Mouse (Mus musculus) limb, embryonic 15.5 days (tissue): ENCODE data around the gene Ldlrad3. TPM values are rescaled to one million over a fixed set of nuclear protein-coding genes. Genes with fewer than 3 reads are reported as not detected.

Experiments used
- ATAC-seq: fragments of 200-750 bp; cut with Nextera tagmentation; 2 replicates; pipeline ENCODE4 v1.8.0; 2017; ENCODE audit warnings: low read depth, moderate TSS enrichment; ENCODE audit not compliant: insufficient number of reproducible peaks, low FRiP score, low TSS enrichment
- H3K27ac ChIP-seq: fragments of 300-500 bp; sonication (generic); 2 replicates; pipeline ENCODE4 v1.5.1; 2015; ENCODE audit warnings: moderate library complexity, mild to moderate bottlenecking, inconsistent platforms
- H3K27me3 ChIP-seq: fragments of 300-500 bp; sonication (generic); 2 replicates; pipeline ENCODE4 v1.6.1; 2015; ENCODE audit warnings: inconsistent platforms
- H3K36me3 ChIP-seq: fragments of 300-500 bp; sonication (generic); 2 replicates; pipeline ENCODE4 v1.6.1; 2015; ENCODE audit warnings: inconsistent platforms
- H3K4me1 ChIP-seq: fragments of 300-500 bp; sonication (generic); 2 replicates; pipeline ENCODE4 v1.6.1; 2015; ENCODE audit warnings: inconsistent platforms
- H3K4me2 ChIP-seq: fragments of 300-500 bp; sonication (generic); 2 replicates; pipeline ENCODE4 v1.6.1; 2015; ENCODE audit warnings: mild to moderate bottlenecking, inconsistent platforms
- H3K4me3 ChIP-seq: fragments of 300-500 bp; sonication (generic); 2 replicates; pipeline ENCODE4 v1.5.1; 2015; ENCODE audit warnings: mild to moderate bottlenecking, inconsistent platforms
- H3K9ac ChIP-seq: fragments of 300-500 bp; sonication (generic); 2 replicates; pipeline ENCODE4 v1.6.1; 2015; ENCODE audit warnings: inconsistent platforms
- H3K9me3 ChIP-seq: fragments of 300-500 bp; sonication (generic); 2 replicates; pipeline ENCODE4 v1.6.1; 2016; ENCODE audit warnings: inconsistent platforms
- WGBS: fragments of 180-500 bp; shearing (Covaris S2); methylation state at CpG from one replicate; pipeline ENCODE4 v1.1.7; 2015; 5-methylcytosine and 5-hydroxymethylcytosine counted together
- polyA plus RNA-seq: library from polyadenylated mRNA; unstranded; fragments of >200 nt; fragmentation: Nextera tagmentation; extraction: Ambion mirVana; gene quantifications from 2 replicates; pipeline ENCODE4 v1.2.1, GENCODE M21; 2015

The Ldlrad3 gene
- polyA plus RNA-seq, 1 experiment from 2014 or later: 55.1 TPM

GRCm38 (mm10) chr2:102001661-102002060 lies 184.5 kb downstream of the Ldlrad3 start:
- Histone ChIP-seq H3K4me2 (no peak overlapping the region), H3K36me3 (no peaks in the 10 kb centered on the region)
- WGBS: 24% methylated on average over 1 of the region's 1 CpGs

GRCm38 (mm10) chr2:101998911-101999572 lies 187.1 kb downstream of the Ldlrad3 start:
- 41% methylated on average over 11 of the region's 11 CpGs for WGBS
- Histone ChIP-seq H3K36me3 (no peaks in the 10 kb centered on the region), H3K27me3 (no peaks in the 10 kb centered on the region), H3K9ac (no peak overlapping the region), H3K4me1 (peaks cover 35% of the 10 kb centered on the region), H3K4me2 (no peak overlapping the region), H3K9me3 (no peaks in the 10 kb centered on the region), H3K27ac (no peak overlapping the region), H3K4me3 (no peak overlapping the region)
- ATAC-seq: no peak

More at GRCm38 (mm10) chr2:102001661-102002060, 184.5 kb downstream of the Ldlrad3 start:
- no peak overlapping the region for H3K4me3 ChIP-seq
- H3K9ac ChIP-seq: no peak overlapping the region
- H3K9me3 ChIP-seq: no peaks in the 10 kb centered on the region
- ATAC-seq: no peak
- peaks cover 59% of the 10 kb centered on the region for H3K4me1 ChIP-seq
- no peak overlapping the region for H3K27ac ChIP-seq
- no peaks in the 10 kb centered on the region for H3K27me3 ChIP-seq

GRCm38 (mm10) chr2:101997013-101997412 lies 189.2 kb downstream of the Ldlrad3 start:
- H3K9me3 ChIP-seq: no peaks in the 10 kb centered on the region
- peaks cover 22% of the 10 kb centered on the region for H3K4me1 ChIP-seq
- H3K9ac ChIP-seq: no peak overlapping the region
- H3K27me3 ChIP-seq: no peaks in the 10 kb centered on the region
- H3K4me3 ChIP-seq: no peak overlapping the region
- no peaks in the 10 kb centered on the region for H3K36me3 ChIP-seq
- H3K27ac ChIP-seq: no peak overlapping the region
- ATAC-seq: no peak
- 46% methylated on average over 11 of the region's 11 CpGs for WGBS
- H3K4me2 ChIP-seq: no peak overlapping the region

- Histone ChIP-seq H3K9me3 (no peaks in the 10 kb centered on the region), H3K36me3 (no peaks in the 10 kb centered on the region), H3K27ac (no peak overlapping the region), H3K4me2 (no peak overlapping the region), H3K4me3 (no peak overlapping the region), H3K27me3 (no peaks in the 10 kb centered on the region), H3K4me1 (peaks cover 10% of the 10 kb centered on the region; the same call in 1 of the 2 replicates), H3K9ac (no peak overlapping the region)
- no peak for ATAC-seq
- WGBS: 76% methylated on average over 9 of the region's 9 CpGs
Measured at GRCm38 (mm10) chr2:101992574-101993310, 193.4 kb downstream of the Ldlrad3 start.

GRCm38 (mm10) chr2:101991726-101992125 lies 194.5 kb downstream of the Ldlrad3 start:
- Histone ChIP-seq H3K9me3 (no peaks in the 10 kb centered on the region), H3K9ac (no peak overlapping the region), H3K4me2 (no peak overlapping the region), H3K27ac (no peak overlapping the region), H3K4me3 (no peak overlapping the region), H3K27me3 (no peaks in the 10 kb centered on the region), H3K36me3 (no peaks in the 10 kb centered on the region), H3K4me1 (peaks cover 16% of the 10 kb centered on the region)
- no peak for ATAC-seq
- WGBS: 78% methylated on average over 2 of the region's 2 CpGs

- H3K9ac ChIP-seq: no peak overlapping the region
- no peak overlapping the region for H3K4me3 ChIP-seq
- ATAC-seq: no peak
- H3K4me1 ChIP-seq: peaks cover 44% of the 10 kb centered on the region
- 76% methylated on average over 3 of the region's 3 CpGs for WGBS
- H3K27ac ChIP-seq: 0 out of 2 replicates have a peak overlapping the region, but pooled peaks have one; percentile 17
- H3K27me3 ChIP-seq: no peaks in the 10 kb centered on the region
- H3K9me3 ChIP-seq: no peaks in the 10 kb centered on the region
- H3K4me2 ChIP-seq: no peak overlapping the region
- H3K36me3 ChIP-seq: no peaks in the 10 kb centered on the region
Measured at GRCm38 (mm10) chr2:101986344-101987087, 199.7 kb downstream of the Ldlrad3 start.

GRCm38 (mm10) chr2:101983853-101984543 lies 202.2 kb downstream of the Ldlrad3 start:
- Histone ChIP-seq H3K27ac (0 out of 2 replicates have a peak overlapping the region, but pooled peaks have one; percentile 38), H3K36me3 (no peaks in the 10 kb centered on the region), H3K4me1 (peaks cover 56% of the 10 kb centered on the region), H3K27me3 (no peaks in the 10 kb centered on the region), H3K4me3 (no peak overlapping the region), H3K9me3 (no peaks in the 10 kb centered on the region), H3K9ac (no peak overlapping the region), H3K4me2 (no peak overlapping the region)
- ATAC-seq: no peak
- 81% methylated on average over 9 of the region's 9 CpGs for WGBS

- 22% methylated on average over 15 of the region's 15 CpGs for WGBS
- Histone ChIP-seq H3K4me3 (no peak overlapping the region), H3K27ac (peak overlapping the region; percentile 38), H3K27me3 (no peaks in the 10 kb centered on the region), H3K36me3 (no peaks in the 10 kb centered on the region), H3K9me3 (no peaks in the 10 kb centered on the region), H3K4me2 (no peak overlapping the region), H3K4me1 (peaks cover 61% of the 10 kb centered on the region), H3K9ac (no peak overlapping the region)
- ATAC-seq: peak; percentile 49; the same call in 1 of the 2 replicates
Measured at GRCm38 (mm10) chr2:101983082-101983852, 202.9 kb downstream of the Ldlrad3 start.

- WGBS: 72% methylated on average over 6 of the region's 6 CpGs
- Histone ChIP-seq H3K27ac (no peak overlapping the region), H3K36me3 (no peaks in the 10 kb centered on the region), H3K27me3 (no peaks in the 10 kb centered on the region), H3K9ac (no peak overlapping the region), H3K4me1 (peaks cover 62% of the 10 kb centered on the region), H3K9me3 (no peaks in the 10 kb centered on the region), H3K4me2 (no peak overlapping the region), H3K4me3 (no peak overlapping the region)
- ATAC-seq: no peak
Measured at GRCm38 (mm10) chr2:101981964-101982498, 204.2 kb downstream of the Ldlrad3 start.

GRCm38 (mm10) chr2:101981211-101981610 lies 205.0 kb downstream of the Ldlrad3 start:
- Histone ChIP-seq H3K4me3 (no peak overlapping the region), H3K4me1 (peaks cover 53% of the 10 kb centered on the region), H3K4me2 (no peak overlapping the region), H3K27me3 (no peaks in the 10 kb centered on the region), H3K36me3 (no peaks in the 10 kb centered on the region), H3K9ac (no peak overlapping the region), H3K9me3 (no peaks in the 10 kb centered on the region), H3K27ac (no peak overlapping the region)
- no peak for ATAC-seq
- 91% methylated on average over 2 of the region's 2 CpGs for WGBS
